Mouse (Mus musculus): ENCODE measurements at regions not wholly inside any gene's neighbourhood (a gene's known extent, or its start where the extent isn't known, plus 50 kb on each side); places are given as distances from the start of the nearest gene placed in this dataset.

DNA sequence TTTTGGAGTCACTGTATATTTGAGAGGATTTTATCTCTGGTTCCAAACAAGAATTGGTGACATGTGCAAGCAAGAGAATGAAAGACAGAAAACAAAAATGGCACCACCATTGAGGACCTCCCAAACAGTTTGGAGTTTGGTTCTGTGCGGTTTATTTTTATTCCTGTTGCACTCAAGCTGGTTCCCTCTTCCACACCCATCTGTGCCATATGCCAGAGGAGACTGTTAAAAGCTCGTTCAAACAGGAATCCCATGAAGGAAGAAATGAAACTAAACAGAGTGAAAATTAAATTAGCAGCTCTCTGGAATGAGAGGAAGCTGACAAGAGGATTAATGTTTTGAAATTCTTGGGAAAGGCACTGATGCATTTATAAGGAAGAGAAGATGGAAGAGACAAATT lies 521.0 kb upstream of the Flrt2 start:
- Histone ChIP-seq H3K4me1 (ENCODE audit: control insufficient read depth, insufficient read depth, low read length) (no peaks in the 10 kb centered on the region), H3K27me3 (ENCODE audit: control insufficient read depth, insufficient read depth, low read length) (no peaks in the 10 kb centered on the region), H3K4me3 (replicated peaks; ENCODE audit: insufficient read depth, low read depth, low read length) (no peak overlapping the region), H3K27ac (ENCODE audit: insufficient read depth, low read length) (no peak overlapping the region)
- TF ChIP-seq CTCF (IDR thresholded peaks at IDR 0.05; ENCODE audit: borderline replicate concordance, insufficient read depth, low read depth, low read length), result no peak
- no peak for TF ChIP-seq POLR2A (IDR thresholded peaks at IDR 0.05; ENCODE audit: borderline replicate concordance, insufficient read depth, low read length)
- DNase-seq, result no peak
- WGBS, result 22% methylated on average over 2 of the region's 2 CpGs

DNA sequence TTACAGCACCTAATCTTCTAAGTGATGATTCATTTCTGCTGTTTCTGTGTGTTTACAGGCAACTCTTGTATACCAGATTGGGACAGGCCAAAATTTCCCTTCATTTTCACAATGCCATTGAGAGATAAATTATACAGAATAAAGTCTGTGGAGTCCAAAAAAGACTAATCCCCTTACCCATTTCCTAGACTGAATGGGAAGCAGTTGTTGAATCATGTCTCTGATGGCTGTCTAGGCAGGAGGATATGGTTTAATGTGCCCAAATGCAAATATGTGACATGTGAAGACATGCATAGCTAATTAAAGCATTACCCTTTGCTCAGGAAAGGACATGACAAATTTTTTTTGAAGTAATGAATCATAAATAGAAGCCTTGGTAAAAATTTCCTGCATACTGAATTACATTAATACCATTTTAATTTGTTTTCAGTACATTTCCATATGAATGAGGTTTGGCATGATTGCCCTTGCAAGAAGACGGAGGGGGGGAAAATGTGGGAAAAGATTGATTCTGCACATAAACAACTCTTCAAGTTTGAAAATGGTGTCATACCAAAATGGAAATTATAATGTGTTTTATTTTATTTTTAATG lies 518.1 kb upstream of the Flrt2 start:
- no peak for DNase-seq
- Histone ChIP-seq H3K27me3 (ENCODE audit: control insufficient read depth, insufficient read depth, low read length) (no peaks in the 10 kb centered on the region), H3K4me1 (ENCODE audit: control insufficient read depth, insufficient read depth, low read length) (no peaks in the 10 kb centered on the region), H3K4me3 (replicated peaks; ENCODE audit: insufficient read depth, low read depth, low read length) (no peak overlapping the region), H3K27ac (ENCODE audit: insufficient read depth, low read length) (no peak overlapping the region)
- TF ChIP-seq POLR2A (IDR thresholded peaks at IDR 0.05; ENCODE audit: borderline replicate concordance, insufficient read depth, low read length) (no peak), CTCF (IDR thresholded peaks at IDR 0.05; ENCODE audit: borderline replicate concordance, insufficient read depth, low read depth, low read length) (no peak)
- 44% methylated on average over 1 of the region's 1 CpGs for WGBS

DNA sequence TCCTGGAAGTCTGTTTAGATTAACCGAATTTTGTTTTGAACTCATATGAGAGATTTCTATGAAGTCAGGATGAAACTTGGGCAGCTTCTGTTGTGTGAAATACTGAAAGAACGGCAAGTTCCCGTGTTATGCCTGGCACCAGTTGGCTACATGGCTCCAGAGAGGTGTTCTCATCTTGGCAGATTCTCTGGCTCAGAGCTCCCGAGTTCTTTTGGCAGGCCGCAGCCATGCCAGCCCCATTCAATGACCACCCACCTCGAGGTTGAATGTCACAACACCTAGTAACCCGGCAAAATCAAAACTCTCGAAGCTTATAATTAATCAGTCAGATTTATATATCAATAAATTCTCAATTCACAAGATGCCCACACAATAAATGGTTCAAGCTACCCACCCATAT lies 489.5 kb upstream of the Flrt2 start:
- TF ChIP-seq CTCF (IDR thresholded peaks at IDR 0.05; ENCODE audit: borderline replicate concordance, insufficient read depth, low read depth, low read length) (no peak), POLR2A (IDR thresholded peaks at IDR 0.05; ENCODE audit: borderline replicate concordance, insufficient read depth, low read length) (no peak)
- no peak overlapping the region for H3K4me3 ChIP-seq (replicated peaks; ENCODE audit: insufficient read depth, low read depth, low read length)
- 27% methylated on average over 8 of the region's 8 CpGs for WGBS
- no peaks in the 10 kb centered on the region for H3K27me3 ChIP-seq (ENCODE audit: control insufficient read depth, insufficient read depth, low read length)
- no peak overlapping the region for H3K27ac ChIP-seq (ENCODE audit: insufficient read depth, low read length)
- DNase-seq, result no peak
- no peaks in the 10 kb centered on the region for H3K4me1 ChIP-seq (ENCODE audit: control insufficient read depth, insufficient read depth, low read length)

DNA sequence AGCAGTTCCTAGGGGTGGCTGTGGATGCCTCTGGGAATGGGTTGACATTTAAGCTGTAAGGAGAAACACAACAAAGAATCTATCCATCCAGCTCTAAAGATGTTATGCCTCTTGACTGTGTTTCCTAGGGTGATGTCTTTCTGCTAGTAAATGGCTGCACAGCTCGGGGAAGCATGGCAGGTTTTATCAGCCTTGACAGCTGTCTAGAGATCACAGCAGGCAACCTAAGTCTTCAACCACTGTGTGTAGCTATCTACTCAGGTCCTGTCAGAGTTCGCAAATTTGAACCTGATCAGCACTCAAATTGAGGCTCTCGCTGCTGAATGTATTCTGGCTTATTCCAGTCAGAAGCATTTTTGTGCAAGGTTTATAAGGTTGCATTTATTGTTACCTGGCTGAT lies 486.9 kb upstream of the Flrt2 start:
- TF ChIP-seq CTCF (IDR thresholded peaks at IDR 0.05; ENCODE audit: borderline replicate concordance, insufficient read depth, low read depth, low read length) (no peak), POLR2A (IDR thresholded peaks at IDR 0.05; ENCODE audit: borderline replicate concordance, insufficient read depth, low read length) (no peak)
- H3K4me1 ChIP-seq (ENCODE audit: control insufficient read depth, insufficient read depth, low read length), result no peaks in the 10 kb centered on the region
- no peak overlapping the region for H3K4me3 ChIP-seq (replicated peaks; ENCODE audit: insufficient read depth, low read depth, low read length)
- DNase-seq, result no peak
- H3K27me3 ChIP-seq (ENCODE audit: control insufficient read depth, insufficient read depth, low read length), result no peaks in the 10 kb centered on the region
- no peak overlapping the region for H3K27ac ChIP-seq (ENCODE audit: insufficient read depth, low read length)
- 54% methylated on average over 3 of the region's 3 CpGs for WGBS

DNA sequence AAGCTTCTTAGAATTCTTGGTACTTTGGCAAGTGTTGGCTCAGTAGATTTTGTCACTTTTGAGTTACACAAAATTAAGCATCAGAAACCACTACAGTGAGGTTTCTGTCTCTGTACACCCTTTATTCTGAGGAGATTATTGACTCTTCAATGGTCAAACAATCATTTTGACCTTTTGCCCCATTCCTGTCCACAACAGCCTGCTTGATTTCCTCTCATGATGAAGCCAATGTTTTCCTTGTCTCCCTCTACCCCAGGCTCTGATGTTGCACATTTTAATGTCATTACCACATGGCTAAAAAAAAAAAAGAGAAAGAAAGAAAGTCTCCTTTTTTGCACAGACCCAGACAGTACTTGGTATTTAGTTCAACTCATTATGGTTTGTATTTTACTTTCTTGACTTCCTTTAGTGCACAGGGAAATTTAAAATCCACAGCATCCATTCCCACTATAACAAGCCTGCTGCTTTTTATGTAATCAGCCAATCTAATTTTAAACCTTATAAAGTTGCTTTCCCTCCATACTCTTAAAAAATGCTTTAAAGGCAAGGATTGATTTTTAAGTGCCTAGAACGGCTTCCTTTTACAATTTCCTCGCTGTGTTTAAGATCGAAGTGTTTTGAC lies 452.8 kb upstream of the Flrt2 start:
- H3K4me1 ChIP-seq (ENCODE audit: control insufficient read depth, insufficient read depth, low read length), result no peaks in the 10 kb centered on the region
- 88% methylated on average over 3 of the region's 3 CpGs for WGBS
- no peak overlapping the region for H3K27ac ChIP-seq (ENCODE audit: insufficient read depth, low read length)
- no peak for DNase-seq
- TF ChIP-seq CTCF (IDR thresholded peaks at IDR 0.05; ENCODE audit: borderline replicate concordance, insufficient read depth, low read depth, low read length) (no peak), POLR2A (IDR thresholded peaks at IDR 0.05; ENCODE audit: borderline replicate concordance, insufficient read depth, low read length) (no peak)
- no peaks in the 10 kb centered on the region for H3K27me3 ChIP-seq (ENCODE audit: control insufficient read depth, insufficient read depth, low read length)
- H3K4me3 ChIP-seq (replicated peaks; ENCODE audit: insufficient read depth, low read depth, low read length), result no peak overlapping the region

DNA sequence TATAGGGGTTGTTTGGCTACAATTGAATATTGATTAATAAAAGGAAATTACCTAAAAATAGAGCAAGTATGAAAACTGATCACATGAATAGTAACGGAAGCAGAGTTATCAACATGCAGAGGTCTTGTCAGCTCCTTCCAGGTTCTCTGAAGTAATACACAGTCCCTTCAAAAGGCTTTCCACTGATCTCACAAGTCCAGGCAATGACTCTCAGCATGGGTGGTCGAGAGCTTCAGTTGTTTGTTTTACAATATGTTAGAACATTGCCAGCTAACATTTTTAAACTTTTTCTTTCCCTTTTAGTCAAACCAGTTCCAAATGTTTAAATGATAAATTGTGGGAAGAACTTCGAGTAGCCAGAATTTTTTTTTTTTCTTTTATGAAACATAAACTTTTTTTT lies 424.8 kb upstream of the Flrt2 start:
- DNase-seq, result no peak
- TF ChIP-seq CTCF (IDR thresholded peaks at IDR 0.05; ENCODE audit: borderline replicate concordance, insufficient read depth, low read depth, low read length) (no peak), POLR2A (IDR thresholded peaks at IDR 0.05; ENCODE audit: borderline replicate concordance, insufficient read depth, low read length) (no peak)
- H3K27me3 ChIP-seq (ENCODE audit: control insufficient read depth, insufficient read depth, low read length), result no peaks in the 10 kb centered on the region
- no peak overlapping the region for H3K4me3 ChIP-seq (replicated peaks; ENCODE audit: insufficient read depth, low read depth, low read length)
- WGBS, result 68% methylated on average over 3 of the region's 3 CpGs
- no peaks in the 10 kb centered on the region for H3K4me1 ChIP-seq (ENCODE audit: control insufficient read depth, insufficient read depth, low read length)
- no peak overlapping the region for H3K27ac ChIP-seq (ENCODE audit: insufficient read depth, low read length)

DNA sequence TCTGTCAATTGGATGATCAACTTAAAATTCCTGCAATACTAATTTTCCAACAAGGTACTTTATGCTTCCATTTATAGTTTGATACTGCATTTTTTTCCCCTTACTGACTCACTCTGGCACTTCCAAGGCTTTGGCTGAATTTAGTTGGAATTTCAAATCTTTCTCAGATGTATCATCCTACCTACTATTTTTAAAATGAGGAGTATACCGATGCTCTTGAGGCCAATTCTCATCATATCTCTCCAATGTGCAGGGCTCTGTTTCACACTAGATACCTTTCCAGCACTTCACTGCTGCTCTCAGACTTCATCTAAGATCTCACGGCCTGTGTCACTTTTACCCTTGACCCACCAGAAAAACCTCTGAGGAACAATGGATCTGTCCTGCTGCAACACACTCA lies 386.6 kb upstream of the Flrt2 start:
- TF ChIP-seq CTCF (IDR thresholded peaks at IDR 0.05; ENCODE audit: borderline replicate concordance, insufficient read depth, low read depth, low read length) (no peak), POLR2A (IDR thresholded peaks at IDR 0.05; ENCODE audit: borderline replicate concordance, insufficient read depth, low read length) (no peak)
- WGBS, result 87% methylated on average over 2 of the region's 2 CpGs
- no peak for DNase-seq
- no peak overlapping the region for H3K27ac ChIP-seq (ENCODE audit: insufficient read depth, low read length)
- no peaks in the 10 kb centered on the region for H3K4me1 ChIP-seq (ENCODE audit: control insufficient read depth, insufficient read depth, low read length)
- no peak overlapping the region for H3K4me3 ChIP-seq (replicated peaks; ENCODE audit: insufficient read depth, low read depth, low read length)
- H3K27me3 ChIP-seq (ENCODE audit: control insufficient read depth, insufficient read depth, low read length), result no peaks in the 10 kb centered on the region; the same call in 1 of the 2 replicates

DNA sequence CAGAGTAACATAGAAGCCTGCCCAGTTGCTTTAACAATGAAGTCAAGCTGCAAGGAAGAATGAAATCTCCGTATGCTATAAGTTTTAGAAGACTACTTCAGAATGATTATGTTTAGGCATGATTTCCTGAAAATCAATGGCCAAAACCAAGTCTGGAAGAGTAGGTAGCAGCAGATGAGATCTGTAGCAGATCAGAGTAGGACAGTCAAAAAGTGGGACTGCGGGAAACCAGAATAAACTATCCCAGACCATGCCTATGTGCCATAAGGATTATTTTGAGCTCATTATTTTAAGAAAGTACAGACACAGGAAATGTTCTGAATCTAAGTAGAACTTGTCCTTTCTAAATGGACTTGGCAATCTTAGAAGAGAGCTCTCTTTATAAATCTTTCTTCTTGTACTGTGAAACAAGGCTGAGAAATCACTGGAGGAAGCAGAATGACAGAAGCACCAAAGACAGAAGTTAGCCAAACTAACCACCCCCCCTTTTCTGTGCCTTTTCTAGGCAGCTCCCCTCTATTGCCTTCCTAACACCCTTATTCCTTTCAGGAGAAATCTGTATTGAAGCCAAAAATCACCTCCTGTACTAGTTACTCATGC lies 376.8 kb upstream of the Flrt2 start:
- Histone ChIP-seq H3K27ac (ENCODE audit: insufficient read depth, low read length) (no peak overlapping the region), H3K4me1 (ENCODE audit: control insufficient read depth, insufficient read depth, low read length) (no peaks in the 10 kb centered on the region), H3K27me3 (ENCODE audit: control insufficient read depth, insufficient read depth, low read length) (no peaks in the 10 kb centered on the region), H3K4me3 (replicated peaks; ENCODE audit: insufficient read depth, low read depth, low read length) (no peak overlapping the region)
- no peak for DNase-seq
- no peak for TF ChIP-seq POLR2A (IDR thresholded peaks at IDR 0.05; ENCODE audit: borderline replicate concordance, insufficient read depth, low read length)
- no peak for TF ChIP-seq CTCF (IDR thresholded peaks at IDR 0.05; ENCODE audit: borderline replicate concordance, insufficient read depth, low read depth, low read length)
- 97% methylated on average over 2 of the region's 2 CpGs for WGBS
